Mouse (Mus musculus) liver, embryonic 15.5 days (tissue): Measurements from ENCODE around the gene Bzw1. TPM values are rescaled to one million over a fixed set of nuclear protein-coding genes. Genes with fewer than 3 reads are reported as not detected.

Source experiments
- ATAC-seq: fragments of 200-750 bp; cut with Nextera tagmentation; 2 replicates; pipeline ENCODE4 v1.8.0; 2017; ENCODE audit warnings: moderate number of reproducible peaks, mild to moderate bottlenecking, moderate library complexity; ENCODE audit not compliant: insufficient read depth
- H3K27ac ChIP-seq: fragments of 300-500 bp; sonication (generic); replicated peaks from 2 replicates; pipeline ENCODE4 v1.5.1; 2015; ENCODE audit warnings: mild to moderate bottlenecking, inconsistent platforms
- H3K27me3 ChIP-seq: fragments of 300-500 bp; sonication (generic); 2 replicates; pipeline ENCODE4 v1.6.1; 2015; ENCODE audit warnings: mild to moderate bottlenecking, inconsistent platforms
- H3K36me3 ChIP-seq: fragments of 300-500 bp; sonication (generic); replicated peaks from 2 replicates; pipeline ENCODE4 v1.6.1; 2015; ENCODE audit warnings: moderate library complexity, mild to moderate bottlenecking, inconsistent platforms
- H3K4me1 ChIP-seq: fragments of 300-500 bp; sonication (generic); replicated peaks from 2 replicates; pipeline ENCODE4 v1.6.1; 2015; ENCODE audit warnings: inconsistent platforms
- H3K4me2 ChIP-seq: fragments of 300-500 bp; sonication (generic); 2 replicates; pipeline ENCODE4 v1.6.1; 2015; ENCODE audit warnings: moderate library complexity, mild to moderate bottlenecking, inconsistent platforms
- H3K4me3 ChIP-seq: fragments of 300-500 bp; sonication (generic); replicated peaks from 2 replicates; pipeline ENCODE4 v1.5.1; 2015; ENCODE audit warnings: mild to moderate bottlenecking, inconsistent platforms
- H3K9ac ChIP-seq: fragments of 300-500 bp; sonication (generic); 2 replicates; pipeline ENCODE4 v1.6.1; 2015; ENCODE audit warnings: moderate library complexity, mild to moderate bottlenecking, inconsistent platforms
- H3K9me3 ChIP-seq: fragments of 300-500 bp; sonication (generic); replicated peaks from 2 replicates; pipeline ENCODE4 v1.6.1; 2016; ENCODE audit warnings: inconsistent platforms
- WGBS: fragments of 180-500 bp; shearing (Covaris S2); methylation state at CpG from one replicate; pipeline ENCODE4 v1.1.7; 2015; ENCODE audit warnings: mixed read lengths; ENCODE audit not compliant: insufficient replicate concordance; 5-methylcytosine and 5-hydroxymethylcytosine counted together
- polyA plus RNA-seq: library from polyadenylated mRNA; unstranded; fragments of >200 nt; fragmentation: Nextera tagmentation; extraction: Ambion mirVana; gene quantifications from 2 replicates; pipeline ENCODE4 v1.2.1, GENCODE M21; 2015

The Bzw1 gene
- polyA plus RNA-seq, 1 experiment from 2014 or later = 123 TPM

GRCm38 (mm10) chr1:58422879-58423278, 30.2 kb downstream of the Bzw1 start:
- H3K36me3 ChIP-seq = peaks cover 38% of the 10 kb centered on the region

GRCm38 (mm10) chr1:58423371-58424248, 30.9 kb downstream of the Bzw1 start, which contains the start of gene Clk1:
Gene Clk1 (minus strand): TSS chr1:58424066.
- peak within 1 kb of the TSS; percentile 100 for H3K4me3 ChIP-seq
- peak; percentile 89 for ATAC-seq
- peak within 1 kb of the TSS; percentile 99 for H3K27ac ChIP-seq
- H3K9ac ChIP-seq = peak within 1 kb of the TSS; percentile 100
- no peaks in the 10 kb centered on the region for H3K9me3 ChIP-seq
- H3K36me3 ChIP-seq = peaks cover 31% of the 10 kb centered on the region
- H3K27me3 ChIP-seq = no peaks in the 10 kb centered on the region
- peaks cover 33% of the 10 kb centered on the region for H3K4me1 ChIP-seq
- WGBS = under 1% methylated on average over 79 of the region's 79 CpGs
- peak within 1 kb of the TSS; percentile 75 for H3K4me2 ChIP-seq

More at GRCm38 (mm10) chr1:58422879-58423278, 30.2 kb downstream of the Bzw1 start:
- Histone ChIP-seq H3K4me2 (peak overlapping the region; percentile 75), H3K9me3 (no peaks in the 10 kb centered on the region), H3K4me1 (peaks cover 35% of the 10 kb centered on the region), H3K27ac (peak overlapping the region; percentile 99), H3K4me3 (peak overlapping the region; percentile 100), H3K27me3 (no peaks in the 10 kb centered on the region), H3K9ac (peak overlapping the region; percentile 100)
- peak; percentile 64 for ATAC-seq
- WGBS = 5% methylated on average over 13 of the region's 13 CpGs

DNA sequence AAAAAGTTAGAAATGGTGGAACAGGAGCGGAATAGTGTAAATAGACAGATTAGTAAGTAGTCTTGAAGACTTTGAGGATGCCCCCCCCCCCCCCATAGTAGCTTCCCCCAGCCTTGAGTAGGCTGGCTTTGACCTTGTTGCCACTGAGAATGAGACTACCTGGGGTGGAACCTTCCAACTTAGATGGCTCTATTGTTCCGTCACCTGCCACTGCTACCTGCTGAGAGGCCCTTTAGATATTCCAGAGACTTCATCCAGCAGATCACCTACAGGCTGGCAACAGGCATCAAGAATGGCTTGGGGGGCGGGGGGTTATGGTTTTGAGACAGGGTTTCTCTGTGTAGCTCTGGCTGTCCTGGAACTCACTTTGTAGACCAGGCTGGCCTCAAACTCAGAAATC, 31.9 kb downstream of the Bzw1 start:
- ATAC-seq = no peak
- Histone ChIP-seq H3K4me3 (peak overlapping the region; percentile 100; the same call in 1 of the 2 replicates), H3K4me1 (peaks cover 29% of the 10 kb centered on the region), H3K27me3 (no peaks in the 10 kb centered on the region), H3K9me3 (no peaks in the 10 kb centered on the region), H3K9ac (no peak overlapping the region), H3K4me2 (peak overlapping the region; percentile 61; the same call in 1 of the 2 replicates), H3K27ac (peak overlapping the region; percentile 99; the same call in 1 of the 2 replicates), H3K36me3 (peaks cover 22% of the 10 kb centered on the region)
- WGBS = 67% methylated on average over 3 of the region's 3 CpGs

- no peak for ATAC-seq
Observed at GRCm38 (mm10) chr1:58444691-58445090, 52.0 kb downstream of the Bzw1 start.

DNA sequence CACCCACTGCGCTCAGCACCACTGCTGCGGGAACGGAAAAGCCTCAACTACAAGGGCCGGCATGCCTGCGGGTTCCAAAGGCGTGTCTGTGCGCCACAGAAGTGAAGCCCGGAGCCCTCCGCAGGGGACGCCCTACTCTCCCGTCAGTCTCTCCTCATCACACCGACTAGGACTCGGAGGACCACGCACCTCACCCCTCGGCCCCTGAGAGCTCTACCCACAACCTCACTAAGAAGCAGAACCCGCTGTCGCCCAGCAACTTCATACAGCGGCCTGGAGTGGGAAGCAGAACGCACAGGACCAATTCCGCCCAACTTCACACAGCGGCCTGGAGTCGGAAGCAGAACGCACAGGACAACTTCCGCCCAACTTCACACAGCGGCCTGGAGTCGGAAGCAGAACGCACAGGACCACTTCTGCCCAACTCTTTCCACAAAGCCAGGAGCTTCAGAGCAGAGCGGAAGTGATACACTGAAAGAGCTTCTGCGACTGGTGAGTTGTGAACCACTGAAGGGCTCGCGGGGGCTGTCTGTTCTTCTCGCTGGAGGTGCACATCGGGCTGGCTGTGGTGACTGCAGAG, 52.5 kb downstream of the Bzw1 start, which contains the start of the genes Nif3l1 and Ppil3:
TSS of gene Nif3l1 (plus strand) at position 9 of the 580 bp plus-strand sequence.
TSS of gene Ppil3 (minus strand) at position 344 of the 580 bp plus-strand sequence.
- H3K4me1 ChIP-seq = peaks cover 25% of the 10 kb centered on the region
- H3K9me3 ChIP-seq = no peaks in the 10 kb centered on the region
- H3K27me3 ChIP-seq = no peaks in the 10 kb centered on the region
- peaks cover 27% of the 10 kb centered on the region for H3K36me3 ChIP-seq
- peak within 1 kb of the TSS; percentile 72 for H3K9ac ChIP-seq
- WGBS = under 1% methylated on average over 33 of the region's 33 CpGs
- peak within 1 kb of the TSS; percentile 76 for H3K4me3 ChIP-seq
- peak within 1 kb of the TSS; percentile 85 for H3K27ac ChIP-seq
- peak; percentile 91 for ATAC-seq
- peak within 1 kb of the TSS; percentile 86 for H3K4me2 ChIP-seq

More at GRCm38 (mm10) chr1:58444691-58445090, 52.0 kb downstream of the Bzw1 start:
- Histone ChIP-seq H3K27me3 (no peaks in the 10 kb centered on the region), H3K9me3 (no peaks in the 10 kb centered on the region), H3K4me2 (peak overlapping the region; percentile 86), H3K4me3 (peak overlapping the region; percentile 76), H3K27ac (peak overlapping the region; percentile 85), H3K4me1 (peaks cover 25% of the 10 kb centered on the region), H3K36me3 (peaks cover 30% of the 10 kb centered on the region), H3K9ac (peak overlapping the region; percentile 72)
- WGBS = 6% methylated on average over 10 of the region's 10 CpGs

DNA sequence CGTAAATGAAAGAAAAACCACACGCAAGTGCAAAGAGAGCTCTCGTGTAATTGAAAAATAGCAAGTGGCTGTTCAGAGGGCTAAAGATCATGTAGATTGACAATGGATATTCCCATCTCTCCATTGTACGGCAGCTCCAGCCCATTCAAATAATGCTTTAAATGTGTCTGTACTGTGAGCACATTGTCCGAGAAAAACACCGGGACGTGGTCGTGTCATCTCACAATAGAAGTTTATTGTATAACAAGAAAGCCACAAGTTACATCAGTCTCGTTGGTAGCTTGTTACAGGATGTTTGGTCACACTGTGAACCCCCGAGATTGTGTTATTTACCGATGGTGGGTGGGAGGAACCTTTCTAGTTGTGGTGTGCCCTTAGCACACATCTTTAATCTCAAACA, 53.2 kb downstream of the Bzw1 start:
- ATAC-seq = no peak
- 3% methylated on average over 11 of the region's 11 CpGs for WGBS
- Histone ChIP-seq H3K9ac (peak overlapping the region; percentile 72), H3K27me3 (no peaks in the 10 kb centered on the region), H3K27ac (peak overlapping the region; percentile 85), H3K9me3 (no peaks in the 10 kb centered on the region), H3K4me3 (peak overlapping the region; percentile 76), H3K36me3 (peaks cover 31% of the 10 kb centered on the region), H3K4me1 (peaks cover 25% of the 10 kb centered on the region), H3K4me2 (peak overlapping the region; percentile 86)

DNA sequence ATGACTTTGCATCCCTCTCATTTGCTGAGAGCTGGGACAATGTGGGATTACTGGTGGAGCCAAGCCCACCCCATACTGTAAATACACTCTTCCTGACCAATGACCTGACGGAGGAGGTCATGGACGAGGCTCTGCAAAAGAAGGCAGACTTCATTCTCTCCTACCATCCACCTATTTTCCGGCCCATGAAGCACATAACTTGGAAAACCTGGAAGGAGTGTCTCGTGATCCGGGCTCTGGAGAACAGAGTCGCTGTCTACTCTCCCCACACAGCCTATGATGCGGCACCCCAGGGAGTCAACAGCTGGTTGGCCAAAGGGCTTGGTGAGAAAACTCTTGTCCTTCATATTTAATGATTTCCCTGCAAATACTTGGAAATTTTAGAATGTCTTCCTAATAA, 55.1 kb downstream of the Bzw1 start:
- Histone ChIP-seq H3K36me3 (peaks cover 32% of the 10 kb centered on the region), H3K27ac (no peak overlapping the region), H3K4me1 (peaks cover 25% of the 10 kb centered on the region), H3K9ac (no peak overlapping the region), H3K27me3 (no peaks in the 10 kb centered on the region), H3K4me2 (no peak overlapping the region), H3K4me3 (no peak overlapping the region), H3K9me3 (no peaks in the 10 kb centered on the region)
- no peak for ATAC-seq
- WGBS = 84% methylated on average over 7 of the region's 7 CpGs

- H3K9ac ChIP-seq = no peak overlapping the region
- no peaks in the 10 kb centered on the region for H3K9me3 ChIP-seq
- no peaks in the 10 kb centered on the region for H3K27me3 ChIP-seq
- H3K27ac ChIP-seq = no peak overlapping the region
- ATAC-seq = no peak
- H3K36me3 ChIP-seq = peaks cover 38% of the 10 kb centered on the region
- H3K4me1 ChIP-seq = peaks cover 25% of the 10 kb centered on the region
- H3K4me3 ChIP-seq = no peak overlapping the region
- 67% methylated on average over 7 of the region's 7 CpGs for WGBS
- H3K4me2 ChIP-seq = no peak overlapping the region
Observed at GRCm38 (mm10) chr1:58448396-58448795, 55.7 kb downstream of the Bzw1 start.

GRCm38 (mm10) chr1:58454316-58454715, 61.6 kb downstream of the Bzw1 start:
- ATAC-seq = no peak
- Histone ChIP-seq H3K9ac (no peak overlapping the region), H3K36me3 (peaks cover 75% of the 10 kb centered on the region), H3K27me3 (no peaks in the 10 kb centered on the region), H3K27ac (no peak overlapping the region), H3K4me3 (no peak overlapping the region), H3K4me2 (no peak overlapping the region), H3K9me3 (no peaks in the 10 kb centered on the region), H3K4me1 (no peaks in the 10 kb centered on the region)
- 75% methylated on average over 6 of the region's 6 CpGs for WGBS
